Mouse (Mus musculus) heart, embryonic 16.5 days (tissue): ENCODE data around the gene Hmga2. TPM values are rescaled to one million over a fixed set of nuclear protein-coding genes. Genes with fewer than 3 reads are reported as not detected.
A peak's percentile ranks its signal among the peaks of the same experiment; 100 is the strongest.

Experiments
- ATAC-seq: fragments of 200-750 bp; cut with Nextera tagmentation; replicated peaks from 2 replicates; pipeline ENCODE4 v1.8.0; 2017; ENCODE audit warnings: moderate number of reproducible peaks; ENCODE audit not compliant: insufficient read depth, low FRiP score; ENCODE audit errors: extremely low read depth
- H3K27ac ChIP-seq: fragments of 300-500 bp; sonication (generic); 2 replicates; pipeline ENCODE4 v1.5.1; 2014; ENCODE audit warnings: mild to moderate bottlenecking, low read length, control low read depth, moderate library complexity
- H3K27me3 ChIP-seq: fragments of 300-500 bp; sonication (generic); 2 replicates; pipeline ENCODE4 v1.6.1; 2014; ENCODE audit warnings: low read length, mixed read lengths; ENCODE audit not compliant: control insufficient read depth, insufficient read depth
- H3K36me3 ChIP-seq: fragments of 300-500 bp; sonication (generic); 2 replicates; pipeline ENCODE4 v1.6.1; 2014; ENCODE audit not compliant: control insufficient read depth, insufficient read depth
- H3K4me1 ChIP-seq: fragments of 300-500 bp; sonication (generic); 2 replicates; pipeline ENCODE4 v1.6.1; 2014; ENCODE audit warnings: low read length, mixed read lengths; ENCODE audit not compliant: control insufficient read depth, insufficient read depth
- H3K4me2 ChIP-seq: fragments of 300-500 bp; sonication (generic); 2 replicates; pipeline ENCODE4 v1.6.1; 2014; ENCODE audit warnings: low read depth, mild to moderate bottlenecking, control low read depth, low read length
- H3K4me3 ChIP-seq: fragments of 300-500 bp; sonication (generic); 2 replicates; pipeline ENCODE4 v1.5.1; 2014; ENCODE audit warnings: mild to moderate bottlenecking, control low read depth, low read length
- H3K9ac ChIP-seq: fragments of 300-500 bp; sonication (generic); 2 replicates; pipeline ENCODE4 v1.6.1; 2014; ENCODE audit warnings: low read length, control low read depth
- H3K9me3 ChIP-seq: fragments of 300-500 bp; sonication (generic); replicated peaks from 2 replicates; pipeline ENCODE4 v1.6.1; 2016; ENCODE audit warnings: low read length; ENCODE audit not compliant: control insufficient read depth
- WGBS: fragments of 180-500 bp; shearing (Covaris S2); extraction: QIAGEN DNeasy Blood & Tissue Kit; methylation state at CpG from one replicate; pipeline ENCODE4 v1.1.7; 2014; 5-methylcytosine and 5-hydroxymethylcytosine counted together
- polyA plus RNA-seq: library from polyadenylated mRNA; unstranded; fragments of >200 nt; fragmentation: Nextera tagmentation; extraction: Ambion mirVana; gene quantifications from 2 replicates; pipeline ENCODE4 v1.2.1, GENCODE M21; 2015

Gene Hmga2
- polyA plus RNA-seq, 1 experiment from 2014 or later = 1.8 TPM

DNA sequence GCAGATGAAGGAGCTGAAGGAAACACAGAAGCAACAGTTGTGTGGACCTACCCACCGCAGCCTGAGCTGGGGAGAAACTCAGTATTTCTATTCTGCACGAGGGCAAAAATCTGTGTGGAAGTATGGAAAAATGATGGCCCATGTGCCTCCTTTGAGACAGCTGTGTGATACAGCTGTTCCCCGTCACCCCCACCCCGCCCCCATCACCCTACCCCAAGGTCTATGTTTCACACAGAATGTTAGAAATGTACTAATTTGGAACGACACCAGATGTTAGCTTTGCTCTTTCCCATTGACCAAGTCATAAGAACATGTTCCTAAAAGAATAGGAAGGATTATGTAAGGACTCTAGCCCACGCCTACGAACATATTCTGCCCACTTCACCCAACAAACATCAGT, 53.0 kb downstream of the Hmga2 start:
- 82% methylated on average over 7 of the region's 7 CpGs for WGBS
- H3K27ac ChIP-seq = 0 out of 2 replicates have a peak overlapping the region, but pooled peaks have one; percentile 30

DNA sequence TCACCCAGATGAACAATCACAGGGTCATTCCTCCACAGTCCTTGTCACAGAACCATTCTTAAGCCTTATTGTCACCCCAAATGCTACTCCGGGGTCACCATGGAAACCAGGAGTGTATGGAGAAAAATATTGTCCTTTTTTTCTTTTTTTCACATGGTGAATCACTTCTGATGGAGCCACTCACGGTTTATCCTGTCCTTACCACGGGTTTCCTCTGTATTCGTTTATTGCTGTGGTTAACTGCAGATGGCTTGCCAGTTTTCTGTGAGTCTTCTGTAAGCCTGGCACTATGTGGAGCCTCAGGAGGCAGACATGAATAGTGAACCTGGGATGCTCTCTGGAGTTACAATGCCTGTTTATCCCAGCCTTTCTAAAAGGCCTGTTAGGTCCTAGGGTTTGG, 53.4 kb downstream of the Hmga2 start:
- Histone ChIP-seq H3K9me3 (no peaks in the 10 kb centered on the region), H3K4me3 (no peak overlapping the region), H3K4me2 (no peak overlapping the region), H3K9ac (peak overlapping the region; percentile 47; the same call in 1 of the 2 replicates), H3K4me1 (peaks cover 38% of the 10 kb centered on the region), H3K36me3 (no peaks in the 10 kb centered on the region), H3K27ac (peak overlapping the region; percentile 86), H3K27me3 (no peaks in the 10 kb centered on the region)
- no peak for ATAC-seq
- 60% methylated on average over 4 of the region's 4 CpGs for WGBS

More for the DNA sequence above, 53.0 kb downstream of the Hmga2 start:
- ATAC-seq = no peak
- no peaks in the 10 kb centered on the region for H3K9me3 ChIP-seq
- no peaks in the 10 kb centered on the region for H3K27me3 ChIP-seq
- peaks cover 35% of the 10 kb centered on the region for H3K4me1 ChIP-seq
- H3K9ac ChIP-seq = no peak overlapping the region
- H3K36me3 ChIP-seq = no peaks in the 10 kb centered on the region
- H3K4me2 ChIP-seq = no peak overlapping the region
- H3K4me3 ChIP-seq = no peak overlapping the region

GRCm38 (mm10) chr10:120422050-120422449, 54.2 kb downstream of the Hmga2 start:
- peak overlapping the region; percentile 47 for H3K9ac ChIP-seq
- no peaks in the 10 kb centered on the region for H3K9me3 ChIP-seq
- H3K27me3 ChIP-seq = no peaks in the 10 kb centered on the region
- H3K4me1 ChIP-seq = peaks cover 45% of the 10 kb centered on the region
- peak overlapping the region; percentile 86 for H3K27ac ChIP-seq
- no peaks in the 10 kb centered on the region for H3K36me3 ChIP-seq
- ATAC-seq = peak; percentile 95
- 9% methylated on average over 10 of the region's 10 CpGs for WGBS
- no peak overlapping the region for H3K4me3 ChIP-seq
- H3K4me2 ChIP-seq = peak overlapping the region; percentile 46

DNA sequence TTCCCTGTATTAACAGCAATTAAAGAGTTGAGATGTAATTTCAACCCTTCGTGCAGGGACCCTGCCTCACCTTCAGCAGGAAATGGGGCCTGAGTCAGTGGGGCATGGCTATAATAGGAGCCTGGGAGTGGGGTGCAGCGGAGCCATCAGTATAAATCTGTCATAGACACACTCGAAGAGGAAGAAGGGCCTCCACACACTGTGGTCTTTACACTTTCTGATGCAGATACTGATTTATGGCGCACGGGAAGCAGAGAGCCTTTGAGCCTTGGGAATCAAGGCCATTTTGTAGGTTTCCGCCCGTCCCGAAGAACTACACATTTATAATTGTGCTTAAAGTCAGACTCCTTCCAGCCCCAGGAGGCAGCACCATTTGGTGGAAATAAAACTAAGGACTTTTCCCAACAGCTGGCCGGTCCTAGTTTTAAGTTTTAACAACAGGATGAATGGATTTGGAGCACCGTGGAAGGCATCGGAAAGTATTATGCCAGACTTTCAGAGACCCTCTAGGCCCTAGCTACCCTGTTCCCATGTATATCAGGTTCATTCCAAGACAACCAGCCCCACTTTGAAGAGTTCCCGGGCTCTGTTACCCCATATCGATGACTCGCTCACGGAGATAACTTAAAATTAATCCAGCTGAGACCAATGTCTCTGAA, 55.2 kb downstream of the Hmga2 start:
- Histone ChIP-seq H3K36me3 (no peaks in the 10 kb centered on the region), H3K4me1 (peaks cover 45% of the 10 kb centered on the region), H3K4me2 (no peak overlapping the region), H3K9me3 (no peaks in the 10 kb centered on the region), H3K27me3 (no peaks in the 10 kb centered on the region), H3K4me3 (no peak overlapping the region), H3K27ac (peak overlapping the region; percentile 76), H3K9ac (no peak overlapping the region)
- no peak for ATAC-seq
- WGBS = 72% methylated on average over 15 of the region's 15 CpGs

GRCm38 (mm10) chr10:120418738-120419523, 57.3 kb downstream of the Hmga2 start:
- Histone ChIP-seq H3K9ac (no peak overlapping the region), H3K27ac (no peak overlapping the region), H3K4me3 (no peak overlapping the region), H3K36me3 (no peaks in the 10 kb centered on the region), H3K4me1 (peaks cover 41% of the 10 kb centered on the region), H3K27me3 (no peaks in the 10 kb centered on the region), H3K4me2 (no peak overlapping the region), H3K9me3 (no peaks in the 10 kb centered on the region)
- ATAC-seq = no peak
- 67% methylated on average over 16 of the region's 16 CpGs for WGBS

GRCm38 (mm10) chr10:120418211-120418610, 58.1 kb downstream of the Hmga2 start:
- H3K27ac ChIP-seq = no peak overlapping the region
- no peak for ATAC-seq
- H3K4me3 ChIP-seq = no peak overlapping the region
- H3K27me3 ChIP-seq = no peaks in the 10 kb centered on the region
- H3K36me3 ChIP-seq = no peaks in the 10 kb centered on the region
- peaks cover 36% of the 10 kb centered on the region for H3K4me1 ChIP-seq
- H3K4me2 ChIP-seq = no peak overlapping the region
- H3K9ac ChIP-seq = no peak overlapping the region
- no peaks in the 10 kb centered on the region for H3K9me3 ChIP-seq
- 70% methylated on average over 7 of the region's 7 CpGs for WGBS

GRCm38 (mm10) chr10:120417488-120418118, 58.7 kb downstream of the Hmga2 start:
- H3K36me3 ChIP-seq = no peaks in the 10 kb centered on the region
- no peak overlapping the region for H3K27ac ChIP-seq
- H3K4me2 ChIP-seq = peak overlapping the region; percentile 18; the same call in 1 of the 2 replicates
- no peaks in the 10 kb centered on the region for H3K9me3 ChIP-seq
- no peaks in the 10 kb centered on the region for H3K27me3 ChIP-seq
- no peak overlapping the region for H3K4me3 ChIP-seq
- H3K4me1 ChIP-seq = peaks cover 31% of the 10 kb centered on the region
- H3K9ac ChIP-seq = peak overlapping the region; percentile 34; the same call in 1 of the 2 replicates
- no peak for ATAC-seq
- WGBS = 25% methylated on average over 7 of the region's 7 CpGs

DNA sequence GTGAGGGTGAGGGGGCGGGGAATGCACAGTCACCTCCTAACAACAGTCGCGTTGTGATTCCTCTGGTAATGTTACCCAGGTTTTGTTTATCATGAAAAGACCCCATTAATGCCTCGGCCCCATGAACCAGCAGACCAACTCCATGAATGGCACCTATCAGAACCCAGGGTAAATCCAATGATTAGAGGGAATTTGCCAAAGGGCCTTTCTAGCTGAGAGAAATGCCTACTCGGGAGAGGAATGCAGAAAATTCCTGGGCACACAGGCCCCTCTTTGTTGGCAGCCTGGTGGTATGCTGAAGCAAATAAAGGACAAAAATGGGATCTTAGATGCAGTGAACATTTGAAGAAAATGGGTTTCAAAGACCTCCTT, 59.2 kb downstream of the Hmga2 start:
- Histone ChIP-seq H3K27ac (no peak overlapping the region), H3K4me2 (no peak overlapping the region), H3K9ac (no peak overlapping the region), H3K9me3 (no peaks in the 10 kb centered on the region), H3K27me3 (no peaks in the 10 kb centered on the region), H3K4me1 (peaks cover 26% of the 10 kb centered on the region), H3K4me3 (no peak overlapping the region), H3K36me3 (no peaks in the 10 kb centered on the region)
- WGBS = 41% methylated on average over 5 of the region's 5 CpGs
- ATAC-seq = no peak

GRCm38 (mm10) chr10:120416628-120417027, 59.6 kb downstream of the Hmga2 start:
- H3K9ac ChIP-seq = no peak overlapping the region
- no peaks in the 10 kb centered on the region for H3K36me3 ChIP-seq
- H3K4me2 ChIP-seq = no peak overlapping the region
- H3K9me3 ChIP-seq = no peaks in the 10 kb centered on the region
- no peak for ATAC-seq
- no peak overlapping the region for H3K27ac ChIP-seq
- no peaks in the 10 kb centered on the region for H3K27me3 ChIP-seq
- 81% methylated on average over 12 of the region's 12 CpGs for WGBS
- H3K4me3 ChIP-seq = no peak overlapping the region
- H3K4me1 ChIP-seq = peaks cover 26% of the 10 kb centered on the region
